Mouse (Mus musculus): ENCODE measurements around the gene Asb8.

The Asb8 gene

GRCm38 (mm10) chr15:98165525-98165924 lies at the start of gene Asb8:
Asb8 (minus strand) TSS chr15:98165625.
- DNase-seq, result peak; percentile 16

- DNase-seq, result no peak
Measured at GRCm38 (mm10) chr15:98214130-98214529, 48.7 kb upstream of the Asb8 start.

GRCm38 (mm10) chr15:98213336-98213870 lies 48.0 kb upstream of the Asb8 start:
- DNase-seq, result no peak

GRCm38 (mm10) chr15:98209676-98210075 lies 44.3 kb upstream of the Asb8 start:
- DNase-seq, result no peak

- DNase-seq, result no peak
Measured at GRCm38 (mm10) chr15:98195442-98195841, 30.0 kb upstream of the Asb8 start, which contains the start of gene Olfr288. Olfr288 (minus strand) TSS chr15:98195542.

- no peak for DNase-seq
Measured at GRCm38 (mm10) chr15:98184456-98184855, 19.0 kb upstream of the Asb8 start.

- peak; percentile 72 for DNase-seq
Measured at GRCm38 (mm10) chr15:98181856-98182570, 16.6 kb upstream of the Asb8 start.

GRCm38 (mm10) chr15:98181132-98181711 lies 15.8 kb upstream of the Asb8 start:
- DNase-seq, result peak; percentile 99

- no peak for DNase-seq
Measured at GRCm38 (mm10) chr15:98180567-98181131, 15.2 kb upstream of the Asb8 start.

GRCm38 (mm10) chr15:98177320-98177719 lies 11.9 kb upstream of the Asb8 start:
- DNase-seq, result no peak

- DNase-seq, result peak; percentile 59
Measured at GRCm38 (mm10) chr15:98173821-98174220, 8.4 kb upstream of the Asb8 start.

- no peak for DNase-seq
Measured at GRCm38 (mm10) chr15:98172113-98172512, 6.7 kb upstream of the Asb8 start.

- no peak for DNase-seq
Measured at GRCm38 (mm10) chr15:98170917-98171316, 5.5 kb upstream of the Asb8 start.

GRCm38 (mm10) chr15:98170365-98170764 lies 4.9 kb upstream of the Asb8 start:
- DNase-seq, result no peak

GRCm38 (mm10) chr15:98168622-98169004 lies 3.2 kb upstream of the Asb8 start:
- no peak for DNase-seq

GRCm38 (mm10) chr15:98167645-98168621 lies 2.5 kb upstream of the Asb8 start:
- DNase-seq, result peak; percentile 93

- no peak for DNase-seq
Measured at GRCm38 (mm10) chr15:98166963-98167644, 1.7 kb upstream of the Asb8 start, which contains the start of gene Ccdc184. Ccdc184 (plus strand) TSS chr15:98167158.

- DNase-seq, result no peak
Measured at GRCm38 (mm10) chr15:98162561-98162960, 2.9 kb downstream of the Asb8 start.

GRCm38 (mm10) chr15:98161026-98161805 lies 4.2 kb downstream of the Asb8 start:
- DNase-seq, result no peak

- DNase-seq, result no peak
Measured at GRCm38 (mm10) chr15:98157253-98157652, 8.2 kb downstream of the Asb8 start.

GRCm38 (mm10) chr15:98155944-98156343 lies 9.5 kb downstream of the Asb8 start:
- no peak for DNase-seq
